Mouse (Mus musculus) ovary, adult 18-20 months (tissue): ENCODE data around the gene Gdpd2.
A peak's percentile ranks its signal among the peaks of the same experiment; 100 is the strongest.

Source experiments
- DNase-seq: peaks from one replicate; pipeline ENCODE4 v3.0.0; 2022; ENCODE audit warnings: low spot score, mixed read lengths

Gene Gdpd2

DNA sequence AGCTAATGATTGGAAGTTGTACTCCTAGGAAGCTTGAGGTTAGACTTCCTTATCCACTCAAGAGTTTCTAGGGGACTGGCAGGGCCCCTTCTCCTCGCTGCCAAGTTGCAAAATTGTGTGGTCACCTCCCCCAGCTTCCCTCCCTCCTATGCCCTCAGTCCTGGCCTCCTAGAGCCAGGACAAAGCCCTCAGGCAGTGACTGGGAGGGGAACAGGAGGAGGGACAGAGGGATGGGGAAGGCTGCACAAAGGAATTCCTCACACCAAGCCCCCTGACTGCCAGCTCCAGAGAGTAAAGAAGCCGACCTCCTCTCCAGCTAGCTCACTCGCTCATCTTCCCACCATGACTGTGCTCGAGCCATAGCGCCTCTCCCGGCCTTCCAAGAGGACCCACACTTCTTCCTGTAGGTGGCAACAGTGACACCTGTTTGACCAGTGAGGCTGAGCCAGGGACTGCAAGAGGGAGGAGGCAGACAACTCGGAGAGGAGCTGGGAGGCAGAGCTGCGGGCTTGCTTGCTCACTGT lies at the start of gene Gdpd2:
TSS of gene Gdpd2 (plus strand) at position 209 of the 524 bp plus-strand sequence.
- peak; percentile 57 for DNase-seq

GRCm38 (mm10) chrX:100686527-100686926 lies 43.1 kb upstream of the Gdpd2 start:
- DNase-seq, result no peak

GRCm38 (mm10) chrX:100687360-100688032 lies 42.2 kb upstream of the Gdpd2 start:
- no peak for DNase-seq

- DNase-seq, result no peak
Measured at GRCm38 (mm10) chrX:100688033-100688370, 41.7 kb upstream of the Gdpd2 start.

- no peak for DNase-seq
Measured at GRCm38 (mm10) chrX:100696776-100697175, 32.9 kb upstream of the Gdpd2 start.

DNA sequence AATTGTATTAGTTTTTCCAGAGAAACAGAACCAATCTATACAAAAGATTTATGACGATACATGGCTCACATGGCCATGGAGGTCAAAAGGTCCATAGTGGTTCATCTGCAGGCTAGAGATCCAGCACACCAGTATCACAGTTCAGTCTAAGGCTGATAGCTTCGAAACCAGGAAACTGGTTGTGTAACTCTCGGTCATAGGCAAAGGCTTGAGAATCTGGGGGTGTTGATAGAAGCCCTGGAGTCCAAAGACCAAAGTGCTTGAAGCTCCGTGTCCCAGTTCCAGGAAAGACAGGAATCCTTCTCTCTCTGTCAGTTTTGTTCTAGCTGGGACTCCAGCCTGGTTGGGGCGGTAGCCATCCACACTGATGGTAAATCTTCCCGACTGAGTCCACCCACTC lies 21.6 kb upstream of the Gdpd2 start:
- DNase-seq, result no peak

DNA sequence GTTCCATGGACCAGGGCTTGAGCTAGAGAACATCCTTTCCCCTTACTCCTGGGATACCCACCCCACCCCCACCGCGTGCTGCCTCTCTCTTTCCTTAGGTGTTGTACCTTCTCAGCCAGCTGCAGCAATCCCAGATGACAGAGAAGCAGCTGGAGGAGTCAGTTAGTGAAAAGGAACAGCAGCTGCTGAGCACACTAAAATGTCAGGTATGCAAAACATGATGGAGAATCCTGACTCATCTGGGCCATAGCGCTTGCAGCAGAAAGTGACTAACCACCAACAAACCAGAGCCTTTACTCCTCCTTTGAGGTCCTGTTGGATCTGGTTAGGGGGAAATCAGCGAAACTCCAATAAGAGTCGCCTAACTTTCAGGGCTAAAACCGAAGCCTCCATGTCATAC lies 13.5 kb upstream of the Gdpd2 start:
- no peak for DNase-seq

GRCm38 (mm10) chrX:100728947-100729346 lies 726 bp upstream of the Gdpd2 start:
- DNase-seq, result peak; percentile 61

DNA sequence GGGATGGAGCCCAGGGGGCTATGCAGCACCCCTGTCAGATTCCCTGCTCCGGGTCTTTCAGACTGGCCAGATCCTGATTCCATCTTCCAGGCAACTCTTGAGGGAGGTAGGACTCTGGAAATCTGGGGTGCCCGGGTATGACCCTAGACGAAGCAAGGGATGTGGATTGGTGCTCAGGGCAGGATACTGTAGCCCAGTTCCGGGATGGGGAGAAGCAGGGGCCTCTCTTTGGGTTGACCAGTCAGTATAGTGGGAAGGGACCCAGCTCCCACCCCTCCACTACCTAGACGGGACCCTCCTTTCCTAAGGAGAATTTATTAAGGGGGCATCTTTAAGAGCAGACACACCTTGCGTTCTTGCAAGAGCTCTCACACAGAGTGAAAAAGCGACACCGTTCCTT lies 593 bp downstream of the Gdpd2 start:
- no peak for DNase-seq

DNA sequence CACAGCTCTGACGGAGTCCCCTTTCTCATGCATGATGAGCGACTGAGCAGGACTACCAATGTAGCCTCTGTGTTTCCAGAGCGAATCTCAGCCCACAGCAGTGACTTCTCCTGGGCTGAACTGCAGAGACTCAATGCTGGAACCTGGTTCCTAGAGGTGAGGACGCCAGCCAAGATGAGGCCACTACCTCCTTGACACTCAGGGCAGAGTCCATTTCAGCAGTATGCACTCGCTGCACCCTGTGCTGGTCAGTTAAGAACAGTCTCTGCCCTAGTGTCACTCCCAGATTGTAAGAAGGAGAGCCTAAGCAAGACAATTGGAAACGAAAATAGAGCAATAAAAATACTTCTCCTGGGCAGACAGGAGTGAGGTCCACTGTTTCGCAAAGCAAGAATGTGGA lies 4.7 kb downstream of the Gdpd2 start:
- DNase-seq, result no peak

- DNase-seq, result peak; percentile 29
Measured at GRCm38 (mm10) chrX:100738918-100739317, 9.2 kb downstream of the Gdpd2 start.

DNA sequence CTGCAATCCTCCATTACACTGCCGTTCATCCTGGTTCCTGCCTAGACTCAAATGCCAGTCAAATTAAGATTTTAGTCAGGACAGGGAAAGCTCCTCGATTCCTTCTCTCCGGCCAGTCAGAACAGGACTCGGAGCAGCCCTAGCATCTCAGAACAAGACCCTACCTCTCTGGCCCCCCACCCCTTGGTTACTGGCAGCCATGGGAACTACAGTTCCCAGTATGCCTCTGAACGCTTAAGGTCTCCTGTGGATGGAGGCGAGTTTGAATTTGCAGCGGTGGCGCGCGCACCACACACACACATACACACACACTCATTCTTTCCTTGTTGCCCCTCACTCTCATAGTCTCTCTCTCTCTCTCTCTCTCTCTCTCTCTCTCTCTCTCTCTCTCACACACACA lies 9.8 kb downstream of the Gdpd2 start:
- DNase-seq, result no peak

DNA sequence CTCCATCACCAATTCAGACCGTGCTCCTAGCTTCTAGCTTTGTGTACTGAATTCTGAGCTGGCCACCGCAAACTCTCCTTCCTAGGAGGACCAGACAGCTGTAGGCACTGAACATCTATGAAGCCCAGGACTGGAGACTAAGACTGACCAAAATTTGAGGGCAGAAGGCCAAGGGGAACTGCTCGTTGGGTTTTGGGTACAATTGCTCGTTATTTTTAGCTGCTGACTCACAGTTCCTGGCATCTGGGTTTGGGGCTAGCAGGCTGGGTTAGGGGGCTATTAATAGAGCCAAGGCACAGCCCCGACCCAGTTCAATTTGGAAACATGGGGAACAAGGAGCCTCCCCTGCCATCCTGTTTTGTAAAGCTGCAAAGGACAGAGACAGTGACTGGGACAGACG lies 11.1 kb downstream of the Gdpd2 start:
- DNase-seq, result no peak

GRCm38 (mm10) chrX:100741940-100742339 lies 12.3 kb downstream of the Gdpd2 start:
- DNase-seq, result peak; percentile 29

- no peak for DNase-seq
Measured at GRCm38 (mm10) chrX:100765855-100766254, 36.2 kb downstream of the Gdpd2 start.

DNA sequence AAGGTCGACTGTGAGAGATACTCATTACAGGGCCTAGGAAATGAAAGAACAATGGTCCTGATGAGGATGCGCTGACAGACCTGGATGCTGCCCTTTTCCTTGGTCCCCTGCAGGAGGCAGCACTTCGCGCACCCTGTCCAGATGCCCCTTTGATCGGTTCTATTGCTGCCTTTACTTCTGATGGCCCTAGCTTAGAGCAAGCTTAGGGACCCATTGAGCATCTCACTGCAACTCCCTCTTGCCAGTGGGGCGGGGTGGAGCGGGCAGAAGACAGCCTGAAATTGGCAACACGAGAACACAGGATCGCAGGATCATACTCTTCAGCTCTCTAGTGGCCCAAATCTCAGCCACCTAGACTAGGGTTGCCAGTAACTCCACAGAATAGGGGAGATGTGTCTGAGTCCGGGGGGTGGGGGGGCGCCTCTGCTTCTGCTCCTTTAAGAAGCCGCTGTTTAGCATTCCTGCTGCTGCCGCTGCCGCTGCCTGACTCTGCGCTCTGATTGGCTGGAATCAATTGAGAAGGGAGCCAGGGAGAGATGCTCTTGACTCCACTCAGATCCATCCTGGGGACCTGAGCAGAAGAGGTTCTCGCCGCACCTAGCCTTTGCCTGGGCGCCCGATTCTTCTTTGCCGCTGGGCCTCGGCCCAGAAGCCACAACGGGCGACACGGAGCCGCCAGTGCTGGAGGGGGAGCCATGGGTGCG lies 37.7 kb downstream of the Gdpd2 start, which contains the start of gene Dlg3:
TSS of gene Dlg3 (plus strand) at position 542 of the 704 bp plus-strand sequence.
- no peak for DNase-seq

DNA sequence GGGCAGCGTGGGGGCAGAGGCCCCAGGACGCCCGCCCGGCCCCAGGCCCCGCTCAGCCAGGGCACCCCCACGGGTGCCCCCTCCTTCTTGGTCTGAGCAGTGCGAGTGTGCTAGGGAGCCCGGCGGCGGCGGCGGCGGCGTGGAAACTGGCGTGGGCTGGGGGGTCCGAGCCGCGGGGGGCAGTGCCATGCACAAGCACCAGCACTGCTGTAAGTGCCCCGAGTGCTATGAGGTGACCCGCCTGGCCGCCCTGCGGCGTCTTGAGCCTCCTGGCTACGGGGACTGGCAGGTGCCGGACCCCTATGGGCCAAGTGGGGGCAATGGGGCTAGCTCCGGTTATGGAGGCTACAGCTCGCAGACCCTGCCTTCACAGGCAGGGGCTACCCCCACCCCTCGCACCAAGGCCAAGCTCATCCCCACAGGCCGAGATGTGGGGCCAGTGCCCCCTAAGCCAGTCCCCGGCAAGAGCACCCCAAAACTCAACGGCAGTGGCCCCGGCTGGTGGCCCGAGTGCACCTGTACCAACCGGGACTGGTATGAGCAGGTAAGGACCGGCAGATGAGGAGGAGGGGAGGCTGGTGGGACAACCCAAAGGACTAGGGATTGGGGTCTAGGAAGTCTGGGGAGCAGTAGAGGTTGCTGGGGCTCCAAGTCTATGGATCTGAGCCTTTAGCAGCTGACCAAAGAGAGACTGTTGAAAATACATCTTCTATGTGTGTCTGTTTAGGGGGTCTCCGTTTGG lies 38.4 kb downstream of the Gdpd2 start:
- DNase-seq, result no peak

DNA sequence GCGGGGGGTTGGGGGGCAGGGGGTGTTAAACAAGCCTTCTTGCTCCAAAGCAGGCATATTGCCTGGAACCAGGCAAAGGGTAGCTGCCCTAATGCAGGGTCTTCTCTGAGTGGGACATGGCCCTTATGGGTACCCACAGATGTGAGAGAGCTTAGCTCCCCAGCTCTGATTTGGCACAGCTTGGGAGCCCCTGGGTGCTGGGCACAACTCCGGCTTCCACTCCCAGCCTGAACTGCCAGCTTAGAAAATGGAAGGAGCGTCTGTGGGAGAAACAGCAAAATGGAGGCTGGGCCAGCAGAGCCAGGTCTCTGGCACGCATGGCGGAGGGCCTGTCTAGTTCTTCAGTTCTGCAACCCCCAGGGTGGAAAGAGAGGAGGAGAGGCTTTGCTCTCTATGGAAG lies 39.6 kb downstream of the Gdpd2 start:
- no peak for DNase-seq

- peak; percentile 31 for DNase-seq
Measured at GRCm38 (mm10) chrX:100774341-100774811, 44.7 kb downstream of the Gdpd2 start.

DNA sequence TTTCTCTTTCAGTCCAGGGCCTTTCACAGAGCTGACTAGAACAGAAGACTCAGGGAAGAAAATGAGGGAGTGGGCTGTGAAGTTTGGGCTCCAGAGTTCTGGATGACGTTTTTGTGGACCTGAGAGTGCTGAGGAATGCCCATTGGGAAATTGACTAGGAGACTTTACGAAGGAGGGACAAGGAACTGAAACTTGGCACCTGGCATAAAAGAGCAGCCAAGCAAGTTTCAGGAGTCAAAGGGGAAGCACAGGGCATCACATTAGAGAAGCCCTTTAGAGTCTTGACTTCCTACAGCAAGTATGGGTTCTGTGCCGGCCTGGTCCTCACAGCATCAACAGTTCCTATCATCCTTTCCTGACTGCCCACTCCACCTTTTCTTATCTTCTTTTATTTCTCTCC lies 45.7 kb downstream of the Gdpd2 start:
- DNase-seq, result no peak

- no peak for DNase-seq
Measured at GRCm38 (mm10) chrX:100776494-100776893, 46.8 kb downstream of the Gdpd2 start.

GRCm38 (mm10) chrX:100776985-100777654 lies 47.4 kb downstream of the Gdpd2 start:
- peak; percentile 71 for DNase-seq
